Mouse (Mus musculus) gastrocnemius, postnatal 4 days (tissue): ENCODE results near the gene Kcnn1. TPM values are rescaled to one million over a fixed set of nuclear protein-coding genes. Genes with fewer than 3 reads are reported as not detected.

ENCODE experiments used
- DNase-seq, 2 experiments: peaks; one replicate each; pipeline ENCODE4 v3.0.0; 2021 to 2022; ENCODE audit warnings: low spot score in 2 of 2, mixed read lengths in 2 of 2
- total RNA-seq, 2 experiments: library from RNA; stranded (reverse); gene quantifications; 2 replicates each; pipeline ENCODE4 v1.2.3; 2021

The Kcnn1 gene
- total RNA-seq, 2 experiments from 2014 or later, result 1.7 to 1.8 TPM

DNA sequence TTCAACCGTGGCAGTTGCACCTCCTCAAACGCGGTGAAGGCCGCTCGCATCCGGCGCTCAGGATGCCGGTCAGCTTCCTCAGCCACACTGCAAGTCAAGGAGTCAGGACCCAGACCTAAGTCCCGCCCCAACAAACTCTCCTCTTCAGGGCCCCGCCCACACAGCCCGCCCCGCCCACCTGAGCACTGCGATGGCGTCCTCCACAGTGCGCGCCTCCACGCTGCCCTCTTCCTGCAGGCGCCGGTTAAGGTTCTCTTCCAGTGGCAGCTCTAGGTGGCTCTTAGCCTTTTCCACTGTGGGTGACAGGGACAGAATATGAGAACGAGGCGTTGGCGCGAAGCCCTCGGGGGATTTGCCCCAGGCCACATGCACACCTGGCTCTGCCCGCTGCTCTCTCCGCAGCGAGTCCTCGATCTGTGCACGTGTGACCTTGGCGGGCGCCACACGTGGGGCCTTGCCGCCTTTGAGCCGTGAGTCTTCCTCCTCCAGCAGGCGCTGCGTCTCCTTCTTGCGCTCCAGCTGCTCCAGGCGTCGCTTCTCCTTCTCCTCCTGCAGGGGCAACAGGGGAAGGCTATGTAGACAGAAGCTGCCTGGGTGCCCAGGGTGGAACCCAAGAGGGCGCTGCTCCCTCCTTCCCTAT is 5.6 kb upstream of the Kcnn1 start:
- no peak for DNase-seq

- DNase-seq, result no peak
These were observed 3.5 kb upstream of the Kcnn1 start for GRCm38 (mm10) chr8:70866566-70866965.

GRCm38 (mm10) chr8:70866001-70866520 is 3.0 kb upstream of the Kcnn1 start:
- no peak for DNase-seq

GRCm38 (mm10) chr8:70865350-70866000 is 2.4 kb upstream of the Kcnn1 start:
- peak; percentile 96 to 99 for DNase-seq

DNA sequence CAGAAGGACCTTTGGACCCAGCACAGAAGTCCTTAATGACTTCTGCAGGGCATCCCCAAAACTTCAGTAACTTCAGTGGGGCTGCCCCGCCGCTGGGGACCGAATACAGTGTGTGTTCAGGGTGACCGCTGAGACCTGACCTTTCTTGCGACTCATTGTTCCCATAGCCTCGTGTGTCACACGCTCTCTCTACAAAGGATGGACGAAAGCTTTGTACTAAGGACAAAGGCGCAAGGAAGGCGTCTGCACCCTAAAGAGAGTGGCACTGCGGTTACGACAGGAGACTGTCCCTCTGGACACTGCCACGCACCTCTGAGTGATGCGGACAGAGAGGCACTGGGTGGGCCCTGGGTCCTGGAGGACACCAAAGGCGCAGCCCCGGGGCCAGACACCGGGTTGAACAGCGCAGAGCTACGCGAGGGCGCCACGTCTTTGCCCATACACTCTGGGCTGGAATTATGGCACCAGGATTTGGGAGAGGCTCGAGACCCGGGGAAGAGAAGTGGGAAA is 1.7 kb upstream of the Kcnn1 start:
- no peak for DNase-seq

DNA sequence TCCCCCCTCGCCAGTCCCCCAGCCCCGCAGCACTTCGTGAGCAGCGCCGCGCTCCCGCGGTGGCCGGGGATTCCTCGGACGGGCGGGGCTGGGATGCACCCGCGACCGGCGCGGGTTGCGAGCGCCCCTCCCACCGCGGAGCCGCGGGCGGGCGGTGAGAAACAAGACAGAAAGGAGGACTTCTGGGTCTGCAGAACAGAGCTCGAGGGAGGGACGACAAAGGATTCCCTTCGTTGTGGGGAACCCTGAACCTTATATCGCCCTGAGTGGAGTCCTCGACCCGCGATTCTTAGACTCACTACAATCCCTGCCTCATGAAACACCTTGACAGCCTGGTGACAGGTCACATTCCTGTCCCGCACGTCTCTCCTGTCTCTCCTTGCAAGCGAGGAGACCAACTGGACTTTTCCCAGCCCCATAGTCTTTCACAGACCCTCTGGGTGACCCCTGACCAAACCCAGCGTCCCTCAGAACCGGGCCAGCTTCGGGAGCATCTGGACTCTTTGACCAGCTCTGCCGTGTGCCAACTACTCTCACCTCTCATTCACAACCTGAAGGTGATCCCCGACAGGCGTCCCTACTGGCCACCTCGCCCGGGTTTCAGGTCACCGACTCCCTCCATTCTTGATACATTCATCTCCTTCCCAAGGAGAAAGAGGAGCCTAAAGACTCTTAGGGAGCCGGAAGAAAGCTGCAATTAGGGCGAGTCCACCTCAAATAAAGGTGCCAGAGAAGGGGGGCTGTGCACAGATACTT is 1.1 kb upstream of the Kcnn1 start:
- DNase-seq, result no peak

GRCm38 (mm10) chr8:70857516-70857915 is 5.5 kb downstream of the Kcnn1 start:
- DNase-seq, result no peak

DNA sequence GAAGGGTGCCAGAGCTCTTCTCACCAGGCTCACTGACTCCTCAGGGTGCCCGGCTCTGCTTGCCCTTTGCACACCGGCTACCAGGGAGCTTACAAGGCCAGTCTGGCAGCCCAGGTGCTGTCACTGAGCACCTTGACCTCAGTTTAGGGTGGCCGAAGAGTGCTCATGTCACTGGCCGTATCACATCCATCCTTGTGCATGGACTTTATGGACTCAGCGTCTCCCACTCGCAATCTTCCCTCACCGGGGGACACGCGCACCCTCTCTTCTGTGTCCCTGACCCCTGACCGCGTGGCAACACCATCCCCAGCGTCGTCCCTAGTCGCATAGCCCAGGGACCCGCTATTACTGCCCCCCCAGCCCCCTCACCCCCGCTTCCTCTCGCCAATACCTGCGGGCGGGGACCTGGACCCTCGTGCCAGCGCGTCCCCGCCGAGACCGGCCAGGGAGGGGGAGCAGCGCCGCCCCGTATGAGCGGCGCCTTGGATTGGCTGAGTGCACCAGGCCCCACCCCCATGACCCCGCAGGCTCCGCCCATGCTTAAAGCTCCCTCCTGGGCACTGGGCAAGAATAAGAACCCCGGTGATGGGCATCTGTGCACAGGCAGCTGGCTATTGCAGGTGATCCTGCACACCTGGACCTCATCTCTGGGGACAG is 6.4 kb downstream of the Kcnn1 start:
- peak in 1 of 2 experiments; percentile 64 for DNase-seq

DNA sequence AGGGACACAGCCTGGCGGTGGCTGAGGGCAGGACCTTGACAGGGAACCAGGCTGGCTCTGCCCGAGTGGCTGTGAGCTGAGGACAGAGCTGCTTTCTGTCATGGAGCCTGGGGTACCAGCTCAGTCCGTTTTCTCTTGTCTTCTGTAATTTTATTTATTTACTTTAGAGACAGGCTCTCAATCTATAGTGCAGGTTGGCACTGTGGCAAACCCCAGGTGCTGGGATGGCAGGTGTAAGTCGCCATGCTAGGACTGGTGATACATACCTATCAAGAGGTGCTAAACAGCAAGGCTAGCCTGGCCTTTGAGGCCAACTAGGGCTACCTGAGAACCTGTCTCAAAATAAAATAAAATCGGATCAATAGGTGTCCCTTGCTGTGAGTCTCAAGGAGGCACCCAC is 7.0 kb downstream of the Kcnn1 start:
- no peak for DNase-seq

DNA sequence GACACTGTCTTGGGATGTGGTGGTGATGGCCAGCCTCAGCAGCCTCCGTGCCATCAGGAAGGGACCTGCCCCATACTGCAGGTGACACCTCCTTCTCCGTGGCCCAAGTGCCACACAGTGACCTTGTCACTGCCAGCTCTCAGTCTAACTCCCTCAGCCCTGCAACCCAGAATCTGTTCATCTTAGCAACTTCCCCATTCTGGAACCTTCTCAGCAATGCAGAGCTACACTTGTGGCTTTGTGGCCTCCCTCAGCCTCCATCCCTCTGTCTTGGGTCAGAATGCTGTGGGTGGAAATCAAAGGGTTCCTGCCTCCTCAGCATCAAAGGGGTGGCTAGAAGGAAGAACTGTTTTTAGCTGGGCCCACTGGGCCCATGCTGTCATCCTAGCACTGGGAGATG is 9.2 kb downstream of the Kcnn1 start:
- no peak for DNase-seq

DNA sequence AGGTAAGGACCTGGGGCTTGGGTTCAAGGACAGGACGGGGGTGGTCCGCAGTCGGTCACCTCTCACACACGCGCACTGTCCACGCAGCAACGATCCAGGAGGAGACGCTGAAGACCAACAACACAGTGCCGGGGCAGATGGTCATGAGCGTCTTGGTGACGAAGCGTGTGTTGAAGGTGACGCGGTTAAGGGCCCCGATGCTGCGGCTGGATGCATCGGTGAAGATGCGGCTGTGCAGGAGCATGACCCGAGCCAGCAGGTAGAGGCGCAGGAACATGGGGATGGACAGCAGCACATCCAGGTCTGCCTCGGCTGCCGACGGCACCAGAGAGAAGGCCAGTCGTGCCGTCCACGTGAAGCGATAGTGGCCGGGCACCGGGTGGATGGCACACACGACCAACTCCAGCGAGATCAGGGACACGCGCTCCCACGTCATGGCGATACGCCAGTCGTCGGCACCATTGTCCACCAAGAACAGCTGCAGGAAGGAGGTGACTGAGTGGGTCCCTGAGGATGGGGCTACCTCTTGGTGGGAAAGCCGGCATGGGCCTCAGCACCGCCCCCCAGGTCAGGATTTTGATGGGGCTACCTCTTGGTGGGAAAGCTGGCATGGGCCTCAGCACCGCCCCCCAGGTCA is 10.3 kb downstream of the Kcnn1 start:
- no peak for DNase-seq

- no peak for DNase-seq
These were observed 11.2 kb downstream of the Kcnn1 start for GRCm38 (mm10) chr8:70851837-70852236.

DNA sequence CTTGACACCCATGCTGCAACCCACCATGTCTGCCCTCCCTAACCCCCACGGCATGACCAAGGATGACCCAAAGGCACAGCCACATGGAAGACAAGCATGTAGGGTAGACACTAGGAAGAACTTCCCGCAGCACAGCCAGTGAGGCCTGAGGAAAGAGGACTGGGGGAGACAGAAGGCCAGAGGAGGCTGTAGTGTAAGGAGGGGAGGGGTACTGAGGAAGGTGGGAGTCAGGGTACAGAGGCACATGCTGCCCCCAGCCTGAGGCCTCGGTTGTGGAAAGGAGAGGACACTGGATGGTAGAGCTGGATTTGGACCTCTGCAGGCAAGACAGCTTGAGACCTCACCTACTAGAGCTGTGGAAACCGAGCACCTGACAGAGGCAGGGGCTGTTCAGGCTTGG is 12.1 kb downstream of the Kcnn1 start:
- DNase-seq, result no peak

- no peak for DNase-seq
These were observed 12.8 kb downstream of the Kcnn1 start for GRCm38 (mm10) chr8:70850132-70850845.

DNA sequence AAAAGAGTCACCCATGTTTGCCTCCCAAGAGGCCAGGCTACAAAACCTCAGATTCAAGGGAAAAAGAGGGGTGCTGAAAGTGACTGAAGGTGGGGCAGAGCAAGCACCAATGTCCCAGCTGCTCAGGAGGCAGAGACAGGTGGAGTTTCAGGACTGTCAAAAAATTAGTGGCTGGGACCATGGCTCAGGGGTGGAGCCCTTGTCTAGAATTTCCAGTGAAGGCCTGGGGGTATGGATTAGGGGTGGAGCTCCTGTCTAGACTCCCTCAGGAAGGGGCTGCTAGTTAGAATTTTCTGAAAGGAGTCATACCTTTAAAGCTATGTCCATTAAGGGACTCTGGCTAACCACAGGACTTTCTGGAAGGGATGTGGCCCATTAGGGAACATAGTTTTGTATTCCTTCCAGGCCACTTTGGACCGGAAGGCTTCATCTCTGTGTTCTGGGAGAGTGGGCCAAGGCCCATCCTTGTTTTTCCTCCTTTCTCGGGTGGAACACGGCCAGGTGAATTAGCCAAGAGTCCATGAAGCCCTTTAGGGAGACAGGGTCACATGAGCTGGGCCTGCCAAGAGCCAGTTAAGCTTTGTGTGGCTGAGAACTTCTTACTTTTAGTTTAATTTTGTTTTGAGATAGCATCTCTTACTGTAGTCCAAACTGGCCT is 13.6 kb downstream of the Kcnn1 start:
- DNase-seq, result no peak

GRCm38 (mm10) chr8:70846371-70847154 is 16.5 kb downstream of the Kcnn1 start:
- no peak for DNase-seq

DNA sequence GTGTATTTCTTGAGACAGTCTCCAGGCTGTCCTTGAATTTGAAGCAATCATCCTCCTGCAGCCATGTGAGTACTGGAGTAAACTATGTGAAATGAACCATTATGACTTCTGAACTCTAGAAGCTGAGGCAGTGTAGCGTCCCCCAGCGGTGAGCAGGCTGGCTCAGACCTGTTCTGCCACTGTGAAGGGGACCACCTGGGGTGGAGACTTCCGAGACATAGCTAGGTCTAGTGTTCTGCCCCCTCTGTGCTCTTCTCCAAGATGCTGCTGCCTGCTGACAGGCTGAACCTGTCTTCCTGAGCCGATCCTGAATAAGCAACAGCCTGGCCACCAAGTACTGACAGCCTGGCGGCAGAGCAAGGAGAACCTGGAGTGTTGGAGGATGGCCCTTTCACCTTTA is 17.9 kb downstream of the Kcnn1 start:
- DNase-seq, result no peak

- DNase-seq, result peak; percentile 91 to 92
These were observed 18.5 kb downstream of the Kcnn1 start for GRCm38 (mm10) chr8:70844523-70844922.

GRCm38 (mm10) chr8:70843941-70844340 is 19.1 kb downstream of the Kcnn1 start:
- no peak for DNase-seq
